Mouse (Mus musculus) ZHBTc4 (cell line): ENCODE data around the gene Gm49318.

Experiments used
- DNase-seq: peaks from one replicate; pipeline ENCODE4 v3.0.0-alpha.2; 2011; ENCODE audit warnings: low read depth, low spot score

Gm49318 gene

GRCm38 (mm10) chr9:22069881-22070553 is 1.0 kb downstream of the Gm49318 start:
- no peak for DNase-seq

GRCm38 (mm10) chr9:22067195-22067594 is 3.9 kb downstream of the Gm49318 start:
- DNase-seq = no peak

DNA sequence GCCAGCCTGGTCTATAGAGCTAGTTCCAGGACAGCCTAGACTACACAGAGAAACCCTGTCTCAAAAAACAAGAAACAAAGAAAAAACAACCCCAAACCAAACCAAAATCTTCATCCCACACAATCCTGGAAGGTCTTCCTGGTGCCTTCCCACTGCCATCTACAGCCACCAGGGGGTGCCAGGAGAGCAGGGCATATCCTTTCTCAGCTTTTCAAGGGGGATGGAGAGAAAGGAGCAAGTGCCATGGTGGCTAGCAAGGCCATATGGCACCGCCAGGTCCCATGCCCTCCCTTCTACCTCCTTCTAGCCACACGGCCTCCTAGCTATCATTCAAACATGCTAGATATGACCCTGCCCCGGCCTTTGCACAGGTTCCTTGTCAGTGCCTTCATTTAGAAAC is 4.6 kb downstream of the Gm49318 start:
- DNase-seq = peak; percentile 72

GRCm38 (mm10) chr9:22065642-22066041 is 5.4 kb downstream of the Gm49318 start:
- no peak for DNase-seq

DNA sequence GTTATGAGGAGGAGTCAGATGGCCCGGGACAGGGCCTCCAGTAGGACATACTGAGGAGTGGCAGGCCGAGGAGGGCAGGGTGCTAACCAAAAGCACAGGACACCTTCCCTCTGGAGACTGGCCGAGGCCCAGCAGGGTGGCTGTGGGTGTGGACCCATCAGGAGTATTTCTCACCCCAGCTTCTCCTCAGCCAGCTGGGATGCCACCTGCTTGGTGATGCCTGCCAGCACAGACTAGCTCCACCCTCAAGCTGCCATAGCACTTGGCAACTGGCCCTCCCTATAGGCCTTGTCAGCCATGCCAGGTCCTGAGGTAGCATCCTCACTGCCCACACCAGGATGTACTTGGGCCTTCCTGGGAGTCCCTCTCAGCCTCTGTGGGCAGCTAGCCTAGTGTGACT is 6.7 kb downstream of the Gm49318 start:
- DNase-seq = no peak

DNA sequence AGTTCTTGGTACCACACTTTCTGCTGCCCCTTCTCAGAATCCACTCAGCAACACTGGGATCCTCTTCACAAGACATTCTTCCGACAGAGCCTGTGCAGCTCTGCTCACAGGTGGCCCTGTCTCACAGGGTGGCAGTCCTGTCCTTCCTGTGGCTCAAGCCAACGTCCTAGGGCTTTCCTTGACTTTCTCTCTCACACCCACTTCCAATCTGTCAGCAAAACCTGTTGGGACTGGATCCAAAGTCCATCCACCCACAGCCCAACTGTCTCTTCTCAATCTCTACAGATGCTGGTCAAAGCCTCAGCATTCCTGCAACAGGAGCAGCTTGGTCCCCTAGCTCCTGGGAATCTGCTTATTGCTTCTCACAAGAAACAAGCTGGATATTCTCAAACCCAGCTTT is 9.7 kb downstream of the Gm49318 start:
- DNase-seq = no peak

GRCm38 (mm10) chr9:22058011-22058424 is 13.0 kb downstream of the Gm49318 start:
- no peak for DNase-seq

- no peak for DNase-seq
Measured at GRCm38 (mm10) chr9:22057031-22057517, 14.0 kb downstream of the Gm49318 start.

- DNase-seq = no peak
Measured at GRCm38 (mm10) chr9:22056303-22056910, 14.7 kb downstream of the Gm49318 start.

- DNase-seq = no peak
Measured at GRCm38 (mm10) chr9:22055713-22056112, 15.3 kb downstream of the Gm49318 start.

DNA sequence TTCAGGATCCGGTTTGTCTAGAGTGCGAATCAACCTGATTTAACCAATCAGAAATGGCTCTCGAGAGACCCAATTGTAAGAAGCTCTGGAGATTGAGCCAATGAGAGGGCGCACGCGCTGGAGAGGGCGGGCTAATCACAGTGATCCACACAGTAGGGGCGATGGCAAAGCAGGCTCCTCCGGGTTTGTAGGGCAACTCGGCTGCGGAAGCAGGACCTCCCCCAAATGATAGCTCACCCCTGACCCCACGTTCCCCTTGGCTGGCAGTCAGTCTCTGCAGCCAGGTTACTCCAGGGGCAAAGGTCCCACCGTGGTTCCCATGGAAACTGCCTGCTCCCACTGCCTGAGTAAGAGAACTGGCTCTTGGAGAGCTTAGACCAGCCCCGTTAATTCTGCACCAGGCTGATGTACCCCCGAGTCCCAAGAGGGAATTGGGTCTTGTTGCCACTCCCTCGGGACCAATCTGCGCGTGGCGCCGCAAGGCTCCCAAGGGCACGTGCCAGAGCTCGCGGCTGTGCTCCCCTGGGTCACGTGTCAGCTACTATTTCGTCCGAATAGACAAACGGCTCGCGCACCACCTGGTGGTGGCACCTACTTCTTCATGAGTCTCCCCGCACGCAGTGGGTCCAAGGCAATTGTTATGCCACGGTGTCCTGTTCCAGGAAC is 16.5 kb downstream of the Gm49318 start:
- peak; percentile 95 for DNase-seq

DNA sequence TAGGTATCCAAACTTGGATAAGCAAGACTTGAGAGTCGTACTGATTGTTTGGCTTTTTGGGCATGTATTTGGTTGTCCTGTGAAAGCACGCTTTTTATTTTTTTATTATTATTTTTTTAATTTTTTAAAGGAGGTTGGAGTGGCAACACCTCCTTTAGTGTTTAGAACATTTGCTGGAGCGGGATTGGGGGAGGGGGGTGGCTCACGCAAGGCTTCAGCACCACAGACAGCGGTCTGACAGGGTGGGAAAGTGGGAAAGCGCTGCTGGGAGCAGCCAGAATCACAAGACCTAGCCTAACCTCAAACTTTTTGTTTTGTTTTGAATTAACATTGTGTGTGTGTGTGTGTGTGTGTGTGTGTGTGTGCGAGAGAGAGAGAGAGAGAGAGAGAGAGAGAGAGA is 17.4 kb downstream of the Gm49318 start:
- DNase-seq = peak; percentile 61

DNA sequence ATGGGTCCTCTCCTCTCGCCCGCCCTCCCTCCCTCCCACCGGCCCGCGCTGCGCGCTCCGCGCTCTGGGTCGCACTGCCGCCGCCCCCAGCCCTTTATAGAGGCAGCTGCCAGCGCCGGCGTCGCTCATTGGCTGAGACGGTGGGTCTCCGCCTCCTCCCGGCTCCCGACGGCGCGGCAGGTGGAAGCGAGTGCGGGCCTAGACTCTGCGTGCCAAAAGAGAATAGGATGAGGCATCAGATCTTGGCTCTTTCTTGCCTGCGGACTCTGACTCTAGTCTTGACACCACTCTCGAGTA is 19.2 kb downstream of the Gm49318 start, which contains the start of gene Elavl3:
Elavl3 (minus strand) TSS at position 66 of the 297 bp plus-strand sequence.
- DNase-seq = peak; percentile 87

DNA sequence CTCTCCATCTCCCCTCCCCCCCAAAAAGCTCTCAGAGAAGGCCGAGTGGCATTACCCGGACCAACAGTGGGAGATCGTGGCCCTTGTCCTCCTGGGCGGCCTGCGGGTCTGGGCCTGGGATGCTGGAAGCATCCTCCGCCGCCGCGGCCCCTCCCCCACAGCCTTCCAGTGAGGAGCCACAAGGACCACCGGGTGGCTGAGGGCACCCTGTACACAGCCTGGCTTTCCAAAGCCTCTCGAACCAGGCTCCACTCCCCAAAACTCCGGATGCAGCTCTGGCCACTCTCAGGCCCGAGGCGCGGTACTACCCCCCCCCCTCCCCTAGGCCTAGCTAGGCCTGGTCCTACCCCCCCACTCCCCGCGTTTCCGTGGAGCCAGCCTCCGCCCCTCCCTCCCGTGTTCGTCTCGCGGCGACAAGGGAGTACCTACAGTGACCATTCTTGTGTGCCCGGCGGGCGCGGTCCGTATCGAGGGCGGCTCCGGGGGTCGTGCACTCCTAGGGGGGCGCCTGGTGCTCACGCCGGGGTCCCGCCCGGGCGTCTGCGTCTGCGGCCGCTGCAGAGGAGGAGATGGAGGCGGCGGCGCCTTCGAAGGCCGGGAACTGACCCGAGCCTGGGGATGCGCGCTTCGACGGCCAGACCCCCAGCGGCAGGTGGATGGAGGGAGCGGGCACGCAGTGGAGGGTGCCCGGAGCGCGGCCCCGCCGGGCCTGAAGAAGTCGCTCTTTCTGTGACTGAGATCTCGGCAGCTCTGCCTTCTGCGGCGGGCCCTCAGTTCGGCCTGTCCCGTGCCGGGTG is 19.7 kb downstream of the Gm49318 start:
- peak; percentile 26 for DNase-seq

GRCm38 (mm10) chr9:22050351-22050889 is 20.6 kb downstream of the Gm49318 start:
- DNase-seq = peak; percentile 93

DNA sequence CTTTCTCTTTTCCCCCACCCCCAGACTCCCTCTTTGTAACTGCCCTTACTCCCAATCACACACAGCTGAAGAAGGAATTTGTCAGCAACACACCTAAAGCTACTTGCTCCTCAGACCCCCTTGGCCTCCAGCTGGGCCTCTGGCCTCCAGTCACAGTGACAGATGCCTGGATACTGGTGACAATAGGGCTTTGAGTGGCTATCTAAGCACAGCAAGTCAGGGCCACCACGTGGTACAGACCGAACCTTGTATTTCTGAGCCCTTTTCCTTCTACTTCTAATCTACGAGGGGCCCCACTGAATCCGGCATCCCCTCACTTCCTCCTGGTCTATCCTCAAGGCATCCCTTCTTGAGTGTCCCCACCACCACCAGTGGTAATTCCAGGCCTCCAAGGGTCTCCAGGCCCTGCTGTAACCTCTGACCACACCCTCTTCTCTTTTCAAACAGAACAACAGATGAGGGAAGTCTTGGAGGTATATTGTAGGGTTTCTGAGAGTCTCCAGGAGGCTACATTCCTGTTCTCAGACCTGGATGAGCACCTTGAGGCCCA is 21.3 kb downstream of the Gm49318 start:
- no peak for DNase-seq

GRCm38 (mm10) chr9:22049315-22049714 is 21.7 kb downstream of the Gm49318 start:
- DNase-seq = no peak

DNA sequence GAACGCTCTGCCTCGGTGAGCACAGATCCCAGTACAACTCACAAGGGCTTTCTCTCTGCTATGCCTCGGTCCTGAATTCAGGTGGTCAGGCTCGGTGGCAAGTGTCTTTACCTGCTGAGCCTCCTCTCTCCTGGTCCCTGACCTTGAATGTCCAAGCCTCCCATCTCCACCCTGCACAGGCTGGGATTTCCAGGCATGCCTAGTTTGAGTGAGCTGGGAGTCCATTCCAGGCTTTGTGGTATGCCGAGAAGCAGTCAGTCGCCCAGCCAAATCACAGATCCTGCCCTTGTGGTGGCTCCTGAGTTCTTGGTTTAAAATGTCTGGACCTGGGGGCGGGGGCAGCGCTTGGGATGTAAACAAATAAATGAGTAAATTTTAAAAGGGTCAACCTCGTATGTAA is 23.7 kb downstream of the Gm49318 start:
- peak; percentile 19 for DNase-seq

GRCm38 (mm10) chr9:22041832-22042231 is 29.2 kb downstream of the Gm49318 start:
- DNase-seq = no peak

GRCm38 (mm10) chr9:22037826-22038225 is 33.2 kb downstream of the Gm49318 start:
- no peak for DNase-seq

DNA sequence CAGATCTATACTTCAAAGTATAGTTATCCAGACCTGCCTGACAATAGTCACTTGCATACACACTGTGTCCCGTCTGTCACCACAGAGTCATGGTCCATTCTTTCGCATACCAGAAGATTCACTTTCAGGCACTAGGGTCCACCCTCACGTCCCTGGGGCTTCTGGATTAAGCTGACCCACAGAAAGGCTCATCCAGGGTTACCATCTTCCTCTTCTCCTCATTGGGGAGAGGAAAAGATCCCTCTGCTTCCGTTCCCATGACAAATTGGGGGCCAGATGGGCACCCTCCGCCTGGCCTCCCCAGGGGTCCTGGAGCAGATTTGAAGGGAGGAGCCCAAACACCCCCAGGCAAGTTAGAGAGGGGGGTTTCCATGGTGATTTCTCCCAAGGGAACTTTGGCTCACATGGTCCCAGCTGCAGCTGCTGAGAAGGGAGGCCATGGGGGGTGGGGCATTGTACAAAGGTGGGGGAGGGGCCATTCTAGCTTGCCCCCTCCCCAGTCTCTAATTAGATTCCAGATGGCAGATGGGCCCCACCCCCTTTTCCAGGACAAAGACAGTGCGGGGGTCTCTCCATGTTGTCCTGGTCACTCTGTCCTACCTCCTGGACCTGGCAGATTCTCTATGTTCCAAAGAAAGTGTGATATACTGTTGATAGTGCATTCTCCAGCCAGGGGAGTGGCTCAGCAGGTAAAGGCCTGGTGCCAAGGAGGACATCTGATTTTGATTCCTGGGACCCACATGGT is 35.6 kb downstream of the Gm49318 start:
- no peak for DNase-seq
